Mouse (Mus musculus) Patski (cell line): ENCODE measurements at regions not wholly inside any gene's neighbourhood (a gene's known extent, or its start where the extent isn't known, plus 50 kb on each side); places are given as distances from the start of the nearest gene placed in this dataset.

ENCODE experiments used
- ATAC-seq: fragments of 100-300 bp; one replicate; pipeline ENCODE4 v1.8.0; 2021
- CTCF ChIA-PET: fragments of 350-600 bp; sonication (Branson Sonifier 250); formaldehyde crosslinking; loops from one replicate; lab custom pipeline; 2022; ENCODE audit warnings: inconsistent platforms; lab: Charles Lee
- POLR2A ChIA-PET: fragments of 350-600 bp; sonication (Branson Sonifier 250); formaldehyde crosslinking; loops from one replicate; lab custom pipeline; 2022; ENCODE audit warnings: antibody characterized with exemption, inconsistent platforms; lab: Charles Lee
- DNase-seq: peaks from one replicate; pipeline ENCODE4 v3.0.0-alpha.2; 2011; ENCODE audit warnings: low read depth, low spot score
- H3K27me3 ChIP-seq: fragments of 371-371 bp; one replicate; pipeline ENCODE4 v1.5.1; 2021
- CTCF ChIP-seq: fragments of 100-300 bp; IDR thresholded peaks from one replicate; pipeline ENCODE4 v1.5.1; 2021
- in situ Hi-C: fragments of 300-500 bp; cut with MboI; formaldehyde crosslinking; loops from 3 replicates; pipeline ENCODE4 v1.11.1; 2018; ENCODE audit warnings: low pct_unique_long_range_greater_than_20kb, mixed read lengths

DNA sequence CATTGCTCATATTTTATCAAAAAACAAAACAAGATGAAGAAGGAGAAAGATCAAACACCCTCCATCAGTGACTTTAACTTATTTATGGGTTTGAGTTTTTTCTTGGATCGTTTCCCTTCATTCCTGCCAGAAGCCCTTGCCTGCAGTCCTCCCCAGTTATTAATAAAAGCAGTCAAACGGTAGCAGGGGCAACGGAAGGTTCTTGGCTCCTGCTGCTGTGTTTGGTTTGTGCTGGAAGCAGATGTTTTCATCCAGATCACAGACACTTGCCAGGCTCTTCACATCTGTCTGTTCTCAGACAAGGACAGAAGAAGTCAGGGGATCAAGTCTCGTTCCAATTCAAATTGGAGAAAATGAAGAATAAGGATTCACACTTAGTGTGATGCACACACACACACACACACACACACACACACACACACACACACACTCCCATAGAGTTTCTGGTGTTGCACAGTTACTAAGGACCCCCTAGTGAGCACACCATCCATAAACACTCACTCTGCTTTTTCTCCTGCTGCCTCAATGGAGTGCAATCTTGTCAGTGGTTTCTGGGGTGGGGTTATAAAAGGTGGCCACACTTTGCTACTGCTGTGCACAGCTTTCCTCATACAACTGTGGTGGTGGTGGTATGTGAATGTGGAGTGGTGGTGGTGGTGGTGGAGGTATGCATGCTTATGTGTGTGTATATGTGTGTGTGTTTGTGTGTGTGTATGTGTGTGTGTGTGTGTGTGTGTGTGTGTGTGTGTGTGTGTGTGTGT lies 131.6 kb upstream of the Mycn start:
- POLR2A ChIA-PET, result interaction anchor here (0.7 kb wide), 1 partner anchor 10 kb away, joined by 6 read pairs; no protein-coding TSS in a partner anchor
- no peak for TF ChIP-seq CTCF
- no peak for DNase-seq
- H3K27me3 ChIP-seq, result no peaks in the 10 kb centered on the region
- in situ Hi-C loops, result no loop called here
- no peak for ATAC-seq
- CTCF ChIA-PET, result no interaction called here

DNA sequence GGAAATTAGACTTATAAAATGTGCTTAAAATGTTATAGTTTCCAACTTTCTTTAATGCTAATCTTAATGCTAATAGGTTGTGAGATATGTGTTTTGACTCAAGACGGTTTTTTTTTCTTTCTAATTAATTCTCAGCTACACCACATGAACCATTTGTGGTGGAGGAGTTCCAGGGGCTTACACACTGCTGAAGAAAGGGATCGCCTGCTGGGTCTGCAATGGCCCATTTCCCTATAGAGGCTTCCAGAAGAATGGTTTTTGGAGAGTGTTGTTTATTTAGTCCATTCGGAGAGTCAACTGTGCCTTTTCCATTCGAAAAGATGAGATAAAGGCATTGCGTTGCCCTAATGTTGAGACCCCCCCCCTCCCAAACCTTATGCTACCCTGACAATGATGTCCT lies 125.6 kb upstream of the Mycn start:
- ATAC-seq, result no peak
- H3K27me3 ChIP-seq, result no peaks in the 10 kb centered on the region
- no peak for TF ChIP-seq CTCF
- CTCF ChIA-PET, result no interaction called here
- no peak for DNase-seq
- in situ Hi-C loops, result no loop called here
- POLR2A ChIA-PET, result no interaction called here

DNA sequence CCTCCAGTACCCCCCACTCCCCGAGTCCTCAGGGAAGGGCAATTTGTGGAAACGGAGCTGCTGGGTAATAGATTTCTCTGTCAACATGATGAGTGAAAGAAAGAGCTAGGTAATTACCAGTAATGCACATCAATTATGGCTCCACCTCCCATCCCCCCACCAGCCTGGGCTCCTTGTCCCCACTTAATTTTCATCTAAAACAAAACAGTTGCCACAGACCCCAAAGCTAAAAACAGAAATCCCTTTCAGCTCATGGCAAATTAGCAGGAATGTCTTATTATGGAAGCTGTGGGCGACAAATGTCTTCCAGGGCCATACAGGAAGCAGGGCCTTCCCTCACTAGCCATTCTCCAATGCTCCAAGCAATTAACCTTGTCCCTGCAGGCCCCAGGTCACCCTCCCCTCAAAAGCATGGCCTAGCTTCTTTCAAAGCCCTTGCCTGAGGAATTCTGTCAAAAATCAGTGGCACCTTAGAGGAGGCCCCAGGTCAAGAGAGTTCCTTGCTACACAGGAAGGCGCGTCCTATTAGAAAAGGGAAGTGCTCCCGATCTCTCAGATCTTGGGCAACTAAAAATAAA lies 125.0 kb upstream of the Mycn start:
- no peak for TF ChIP-seq CTCF
- DNase-seq (no peak), ATAC-seq (no peak)
- H3K27me3 ChIP-seq, result no peaks in the 10 kb centered on the region
- ChIA-PET CTCF (no interaction called here), POLR2A (no interaction called here)
- in situ Hi-C loops, result no loop called here

DNA sequence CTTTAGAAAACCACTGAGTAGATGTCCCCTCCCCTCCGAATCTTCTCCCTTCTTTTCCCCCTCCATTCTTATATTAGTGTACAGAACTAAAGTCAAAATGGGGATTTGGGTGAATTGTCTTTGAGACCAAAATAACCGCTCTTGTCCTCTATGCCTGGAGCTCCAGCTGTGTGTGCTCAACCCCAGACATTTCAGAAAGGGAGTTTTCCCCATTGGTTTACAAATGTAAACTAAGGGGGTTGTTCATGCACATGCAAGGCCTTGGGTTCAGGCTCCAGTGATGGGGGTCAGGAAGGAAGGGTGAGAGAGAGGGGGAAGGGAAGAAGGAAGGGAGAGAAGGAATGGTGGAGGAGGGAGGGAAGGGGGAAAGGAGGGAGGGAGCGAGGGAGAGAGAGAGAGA lies 117.8 kb upstream of the Mycn start:
- ChIA-PET POLR2A (no interaction called here), CTCF (no interaction called here)
- no peak for DNase-seq
- H3K27me3 ChIP-seq, result no peaks in the 10 kb centered on the region
- no peak for ATAC-seq
- in situ Hi-C loops, result no loop called here
- TF ChIP-seq CTCF, result no peak

DNA sequence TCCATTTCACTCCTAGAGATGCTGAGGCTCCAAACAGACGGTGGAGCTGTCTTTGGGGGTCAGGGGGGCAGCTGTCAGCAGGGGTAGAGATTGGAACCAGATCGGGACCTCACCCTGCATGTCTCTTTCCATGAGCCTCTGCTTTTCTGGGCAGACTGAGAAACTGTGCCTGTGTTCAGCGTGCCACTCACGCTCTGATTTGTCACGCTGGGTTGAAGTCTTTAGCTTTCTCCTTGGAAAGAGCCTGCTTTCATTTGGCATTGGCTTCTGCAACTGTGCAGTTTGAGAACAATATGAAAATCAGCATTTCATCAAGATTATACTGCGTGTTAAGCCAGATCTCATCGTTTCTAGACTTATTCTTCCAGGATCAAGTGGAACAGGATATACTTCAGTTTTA lies 114.5 kb upstream of the Mycn start:
- ChIA-PET POLR2A (no interaction called here), CTCF (no interaction called here)
- no peak for ATAC-seq
- H3K27me3 ChIP-seq, result no peaks in the 10 kb centered on the region
- in situ Hi-C loops, result no loop called here
- TF ChIP-seq CTCF, result no peak
- DNase-seq, result no peak

DNA sequence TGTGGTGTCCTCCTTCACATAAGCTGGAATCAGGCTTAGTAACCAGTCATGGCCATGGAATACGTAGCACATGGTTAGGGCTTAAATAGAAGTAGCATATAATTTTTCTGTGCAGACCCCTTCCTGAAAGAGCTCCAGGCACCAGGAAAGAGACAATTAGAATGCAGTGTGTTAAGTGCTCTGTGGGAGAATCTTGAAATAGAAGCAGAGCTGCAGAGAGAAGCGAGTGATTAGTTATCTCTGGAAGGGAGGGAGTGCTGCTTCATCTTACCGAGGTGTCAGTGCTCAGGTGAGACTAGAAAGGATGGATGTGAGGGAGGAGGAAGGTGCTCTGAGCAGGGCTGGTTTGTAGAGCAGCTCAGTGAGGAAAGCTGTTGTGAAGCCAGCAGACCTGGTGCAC lies 112.9 kb upstream of the Mycn start:
- no peaks in the 10 kb centered on the region for H3K27me3 ChIP-seq
- in situ Hi-C loops, result no loop called here
- DNase-seq, result no peak
- POLR2A ChIA-PET, result no interaction called here
- ATAC-seq, result no peak
- TF ChIP-seq CTCF, result no peak
- CTCF ChIA-PET, result interaction anchor here (0.7 to 1.3 kb wide), 3 partner anchors 8 to 21 kb away, joined by 3 read pairs; no protein-coding TSS in a partner anchor

DNA sequence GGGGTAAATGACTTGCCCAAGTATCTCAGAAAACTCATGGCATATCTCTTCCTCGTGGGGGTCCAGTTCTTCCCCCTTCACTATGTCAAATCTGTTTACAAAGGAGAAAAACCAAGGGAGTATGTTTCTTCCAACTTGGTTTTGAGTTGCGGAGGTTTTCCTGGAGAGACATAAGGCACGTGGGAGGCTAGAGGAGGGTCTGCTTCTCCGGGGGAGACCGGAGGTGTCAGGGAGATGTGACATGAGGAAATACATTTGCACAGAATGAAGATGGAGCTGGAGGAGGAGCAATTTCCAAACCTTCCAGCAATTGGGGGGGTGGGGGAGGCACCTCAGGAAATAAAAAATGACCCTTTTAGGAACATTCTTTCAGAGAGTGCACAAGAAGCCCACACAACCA lies 112.0 kb upstream of the Mycn start:
- CTCF ChIA-PET, result no interaction called here
- TF ChIP-seq CTCF, result no peak
- no peak for DNase-seq
- ATAC-seq, result no peak
- in situ Hi-C loops, result no loop called here
- no peaks in the 10 kb centered on the region for H3K27me3 ChIP-seq
- POLR2A ChIA-PET, result no interaction called here

DNA sequence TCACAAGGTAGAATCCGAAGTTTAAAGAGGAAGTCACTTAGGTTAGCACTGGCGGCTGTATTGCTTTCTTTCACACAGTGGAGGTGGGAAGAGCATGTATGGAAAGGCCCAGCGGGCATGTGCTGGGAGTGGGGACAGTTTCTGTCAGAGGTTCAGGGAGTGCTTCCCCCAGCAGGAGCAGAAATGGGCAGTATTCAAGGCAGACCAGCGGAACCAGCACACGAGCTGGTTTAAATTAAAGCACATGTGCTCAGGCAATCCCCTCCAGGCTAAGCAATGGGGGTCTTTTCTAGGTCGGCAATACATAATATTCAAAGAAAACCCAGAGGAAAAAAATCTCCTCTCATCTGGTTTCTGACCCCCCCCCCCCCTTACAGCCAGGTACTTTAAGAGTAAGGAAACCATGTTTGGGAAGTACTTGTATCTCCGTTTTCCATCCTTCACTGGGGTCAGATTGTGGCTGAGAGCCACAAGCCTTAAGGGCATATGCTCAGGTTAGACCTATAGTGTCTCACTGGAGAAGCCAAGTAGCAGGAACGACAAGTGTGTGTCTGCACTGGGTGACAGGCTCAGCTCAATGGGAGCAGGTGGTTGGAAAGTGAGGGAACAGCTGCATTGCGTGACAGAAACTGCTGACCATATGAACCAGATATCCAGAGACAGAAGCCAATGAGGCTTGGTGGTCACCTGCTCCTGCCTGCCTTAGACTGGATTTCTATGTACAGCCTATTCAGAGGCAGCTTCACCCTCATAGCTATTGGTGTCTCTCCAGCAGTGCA lies 111.3 kb upstream of the Mycn start:
- DNase-seq, result no peak

DNA sequence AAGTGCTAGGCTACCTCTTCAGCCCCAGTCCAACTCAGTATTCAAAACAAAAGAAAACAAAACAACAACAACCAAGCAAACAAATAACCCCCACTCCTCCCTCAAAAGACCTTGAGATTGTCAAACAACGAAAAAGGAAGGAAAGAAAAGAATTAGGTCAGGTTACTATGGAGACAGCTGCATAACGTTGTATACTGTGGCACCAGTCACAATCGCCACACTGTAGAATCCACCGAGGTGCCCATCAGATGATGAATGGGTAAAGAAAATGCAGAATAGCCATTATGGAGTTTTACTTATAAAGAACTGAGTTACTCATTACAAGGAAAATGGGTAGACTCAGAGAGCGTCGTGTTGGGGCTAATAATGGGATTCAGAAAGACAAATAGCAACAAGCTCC lies 110.5 kb upstream of the Mycn start:
- TF ChIP-seq CTCF, result no peak
- no peak for ATAC-seq
- ChIA-PET CTCF (no interaction called here), POLR2A (no interaction called here)
- H3K27me3 ChIP-seq, result no peaks in the 10 kb centered on the region
- no peak for DNase-seq
- in situ Hi-C loops, result no loop called here

More for the DNA sequence above, 111.3 kb upstream of the Mycn start:
- in situ Hi-C loops, result no loop called here
- ATAC-seq, result no peak
- CTCF ChIA-PET, result no interaction called here
- TF ChIP-seq CTCF, result no peak
- no peaks in the 10 kb centered on the region for H3K27me3 ChIP-seq
- POLR2A ChIA-PET, result no interaction called here

DNA sequence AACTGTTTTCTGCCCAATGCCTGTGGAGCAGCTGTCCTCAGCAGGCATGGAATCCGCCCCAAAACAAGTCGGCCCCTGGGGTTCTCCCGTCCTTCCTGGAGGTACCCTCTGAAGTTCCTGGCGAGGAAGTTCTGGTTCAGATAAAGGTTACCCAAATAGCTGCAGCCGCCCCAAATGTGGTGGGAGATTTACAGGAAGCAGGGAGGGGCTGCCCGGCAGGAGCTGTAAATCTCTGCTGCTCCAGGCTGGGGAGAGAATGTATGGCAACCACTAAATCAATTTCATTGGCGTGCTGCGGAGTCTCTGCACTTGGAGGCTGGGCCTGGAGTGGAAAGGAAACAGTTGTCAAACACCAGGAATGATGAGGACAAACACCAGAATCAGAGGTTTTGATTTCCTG lies 107.9 kb upstream of the Mycn start:
- ATAC-seq (no peak), DNase-seq (no peak)
- ChIA-PET POLR2A (no interaction called here), CTCF (no interaction called here)
- in situ Hi-C loops, result no loop called here
- H3K27me3 ChIP-seq, result no peaks in the 10 kb centered on the region
- no peak for TF ChIP-seq CTCF

DNA sequence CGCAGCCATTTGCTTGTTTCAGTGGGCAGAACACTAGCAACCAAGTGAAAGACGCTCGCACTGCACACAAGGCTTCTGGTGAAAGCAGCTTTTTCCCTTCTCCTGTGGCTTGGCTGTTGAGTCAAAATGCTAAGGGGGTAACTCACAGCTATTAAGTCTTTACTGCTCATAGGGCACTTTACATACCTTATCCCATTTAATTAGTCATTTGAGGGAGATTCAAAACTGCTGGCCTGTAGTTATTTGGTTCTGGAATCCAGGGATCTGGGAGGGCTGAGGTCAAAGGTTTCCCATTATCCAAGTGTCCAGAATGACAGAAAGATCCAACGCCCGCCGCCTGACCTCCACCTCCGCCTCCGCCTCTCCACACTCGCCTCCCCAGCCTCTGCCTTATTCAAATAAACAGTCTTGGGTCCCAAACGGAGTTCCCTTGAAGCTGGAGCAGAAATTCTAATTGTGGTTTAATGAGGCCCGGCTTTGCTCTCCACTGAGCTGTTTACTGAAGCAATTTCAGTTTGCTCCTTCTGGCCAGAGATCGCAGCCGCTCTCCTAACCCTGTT lies 106.5 kb upstream of the Mycn start:
- ATAC-seq (no peak), DNase-seq (no peak)
- in situ Hi-C loops, result no loop called here

More for the DNA sequence above, 106.5 kb upstream of the Mycn start:
- CTCF ChIA-PET, result no interaction called here
- no peak for TF ChIP-seq CTCF
- H3K27me3 ChIP-seq, result no peaks in the 10 kb centered on the region
- POLR2A ChIA-PET, result interaction anchor here (0.7 kb wide), 1 partner anchor 17 kb away, joined by 3 read pairs; no protein-coding TSS in a partner anchor
